Mouse (Mus musculus) neural tube, embryonic 11.5 days (tissue): Measurements from ENCODE around the gene Mfsd12. TPM values are rescaled to one million over a fixed set of nuclear protein-coding genes. Genes with fewer than 3 reads are reported as not detected.

Experiments
- ATAC-seq: fragments of 200-750 bp; cut with Nextera tagmentation; 2 replicates; pipeline ENCODE4 v1.8.0; 2017; ENCODE audit warnings: moderate number of reproducible peaks, mild to moderate bottlenecking, moderate TSS enrichment, moderate library complexity; ENCODE audit not compliant: insufficient read depth, low FRiP score, low TSS enrichment
- DNase-seq: peaks from one replicate; pipeline ENCODE4 v3.0.0-alpha.2; 2015; ENCODE audit warnings: low spot score
- H3K27ac ChIP-seq: fragments of 300-500 bp; sonication (generic); 2 replicates; pipeline ENCODE4 v1.5.1; 2014; ENCODE audit warnings: low read depth, mild to moderate bottlenecking, low read length
- H3K27me3 ChIP-seq: fragments of 300-500 bp; sonication (generic); 2 replicates; pipeline ENCODE4 v1.6.1; 2014; ENCODE audit warnings: mild to moderate bottlenecking, low read length, mixed read lengths; ENCODE audit not compliant: control insufficient read depth, insufficient read depth
- H3K36me3 ChIP-seq: fragments of 300-500 bp; sonication (generic); 2 replicates; pipeline ENCODE4 v1.6.1; 2014; ENCODE audit warnings: mild to moderate bottlenecking, low read length, moderate library complexity, mixed read lengths; ENCODE audit not compliant: control insufficient read depth, insufficient read depth
- H3K4me1 ChIP-seq: fragments of 300-500 bp; sonication (generic); 2 replicates; pipeline ENCODE4 v1.6.1; 2014; ENCODE audit warnings: low read length, mixed read lengths; ENCODE audit not compliant: control insufficient read depth, insufficient read depth
- H3K4me2 ChIP-seq: fragments of 300-500 bp; sonication (generic); 2 replicates; pipeline ENCODE4 v1.6.1; 2014; ENCODE audit warnings: low read depth, mild to moderate bottlenecking, moderate library complexity
- H3K4me3 ChIP-seq: fragments of 300-500 bp; sonication (generic); 2 replicates; pipeline ENCODE4 v1.5.1; 2014; ENCODE audit warnings: low read depth, low read length
- H3K9ac ChIP-seq: fragments of 300-500 bp; sonication (generic); 2 replicates; pipeline ENCODE4 v1.6.1; 2014; ENCODE audit warnings: mild to moderate bottlenecking, low read length
- H3K9me3 ChIP-seq: fragments of 300-500 bp; sonication (generic); 2 replicates; pipeline ENCODE4 v1.6.1; 2016; ENCODE audit warnings: low read length; ENCODE audit not compliant: control insufficient read depth
- WGBS: fragments of 180-500 bp; shearing (Covaris S2); extraction: QIAGEN DNeasy Blood & Tissue Kit; methylation state at CpG from one replicate; pipeline ENCODE4 v1.1.7; 2014; 5-methylcytosine and 5-hydroxymethylcytosine counted together
- polyA plus RNA-seq: library from polyadenylated mRNA; unstranded; fragments of >200 nt; fragmentation: Nextera tagmentation; extraction: Ambion mirVana; gene quantifications from 2 replicates; pipeline ENCODE4 v1.2.1, GENCODE M21; 2014

Gene Mfsd12
- 5.3 and 5.7 TPM in 2 replicates for polyA plus RNA-seq

- 2% methylated on average over 77 of the region's 79 CpGs for WGBS
- no peaks in the 10 kb centered on the region for H3K36me3 ChIP-seq
Observed at GRCm38 (mm10) chr10:81356991-81357844, at the start of gene Mfsd12. TSS of gene Mfsd12 (plus strand) at chr10:81357491.

GRCm38 (mm10) chr10:81309571-81309970 is 47.7 kb upstream of the Mfsd12 start:
- H3K4me3 ChIP-seq: no peak overlapping the region
- H3K27ac ChIP-seq: no peak overlapping the region
- no peak overlapping the region for H3K4me2 ChIP-seq
- H3K9me3 ChIP-seq: no peaks in the 10 kb centered on the region
- H3K36me3 ChIP-seq: peaks cover 47% of the 10 kb centered on the region
- 95% methylated on average over 5 of the region's 5 CpGs for WGBS
- no peak overlapping the region for H3K9ac ChIP-seq
- DNase-seq: no peak
- H3K4me1 ChIP-seq: no peaks in the 10 kb centered on the region
- no peaks in the 10 kb centered on the region for H3K27me3 ChIP-seq
- no peak for ATAC-seq

More at GRCm38 (mm10) chr10:81356991-81357844, at the start of gene Mfsd12:
- no peaks in the 10 kb centered on the region for H3K9me3 ChIP-seq
- peak within 1 kb of the TSS; percentile 80 for H3K9ac ChIP-seq
- DNase-seq (peak; percentile 91), ATAC-seq (peak; percentile 87)
- H3K27me3 ChIP-seq: no peaks in the 10 kb centered on the region
- peak within 1 kb of the TSS; percentile 67 for H3K4me3 ChIP-seq
- peak within 1 kb of the TSS; percentile 99 for H3K4me2 ChIP-seq
- H3K4me1 ChIP-seq: peaks cover 16% of the 10 kb centered on the region
- H3K27ac ChIP-seq: 0 out of 2 replicates have a peak within 1 kb of the TSS, but pooled peaks have one; percentile 10

DNA sequence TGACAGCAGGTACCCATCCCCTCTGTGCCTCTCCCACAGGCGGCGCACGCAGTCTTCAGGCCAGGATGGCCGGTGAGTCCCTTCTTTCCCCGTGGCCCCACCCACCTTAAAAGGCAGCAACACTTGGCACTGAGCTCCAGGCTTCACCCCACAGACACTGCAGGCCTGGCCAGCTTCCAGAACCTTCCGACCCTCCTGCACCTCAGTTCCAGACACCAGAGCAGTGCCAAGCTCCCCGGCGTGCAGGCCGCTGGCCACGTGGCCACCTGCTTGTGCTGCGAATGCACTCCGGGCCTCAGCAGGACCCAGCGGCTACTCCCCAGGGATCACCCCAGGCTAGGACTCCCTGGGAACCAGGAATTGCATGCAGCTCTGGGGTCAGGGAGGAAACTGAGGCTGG is 43.7 kb upstream of the Mfsd12 start:
- Histone ChIP-seq H3K9me3 (no peaks in the 10 kb centered on the region), H3K4me2 (no peak overlapping the region), H3K36me3 (peaks cover 35% of the 10 kb centered on the region), H3K9ac (no peak overlapping the region), H3K27ac (no peak overlapping the region), H3K27me3 (no peaks in the 10 kb centered on the region), H3K4me3 (no peak overlapping the region), H3K4me1 (0 out of 2 replicates have a peak, but pooled peaks cover 5% of the 10 kb centered on the region)
- ATAC-seq (no peak), DNase-seq (no peak)
- 97% methylated on average over 13 of the region's 13 CpGs for WGBS

GRCm38 (mm10) chr10:81314201-81314600 is 43.1 kb upstream of the Mfsd12 start:
- no peaks in the 10 kb centered on the region for H3K27me3 ChIP-seq
- H3K4me3 ChIP-seq: no peak overlapping the region
- 79% methylated on average over 7 of the region's 7 CpGs for WGBS
- peaks cover 6% of the 10 kb centered on the region for H3K4me1 ChIP-seq
- no peak overlapping the region for H3K9ac ChIP-seq
- H3K9me3 ChIP-seq: no peaks in the 10 kb centered on the region
- H3K36me3 ChIP-seq: peaks cover 29% of the 10 kb centered on the region
- ATAC-seq: no peak
- no peak for DNase-seq
- H3K27ac ChIP-seq: no peak overlapping the region
- H3K4me2 ChIP-seq: no peak overlapping the region

DNA sequence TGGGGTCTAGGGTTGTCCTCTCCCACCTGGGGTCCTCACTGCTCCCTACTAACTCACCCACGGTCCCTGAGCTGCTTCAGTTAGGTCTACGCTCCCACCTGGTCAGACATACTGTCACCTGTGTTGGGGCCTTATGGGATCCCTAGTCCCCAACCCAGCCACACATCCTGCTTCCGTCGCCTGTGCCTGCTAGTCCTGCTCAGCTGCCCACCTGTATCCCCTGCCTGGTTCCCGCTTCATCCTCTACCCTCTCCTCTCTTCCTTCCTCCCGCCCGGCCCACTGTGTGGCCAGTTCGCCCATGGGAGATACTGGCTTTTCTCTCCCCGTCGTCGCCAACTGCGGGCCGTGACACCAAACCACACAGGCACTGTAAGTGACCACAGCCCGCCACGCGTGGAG is 41.7 kb upstream of the Mfsd12 start:
- 91% methylated on average over 16 of the region's 16 CpGs for WGBS
- no peak for ATAC-seq

DNA sequence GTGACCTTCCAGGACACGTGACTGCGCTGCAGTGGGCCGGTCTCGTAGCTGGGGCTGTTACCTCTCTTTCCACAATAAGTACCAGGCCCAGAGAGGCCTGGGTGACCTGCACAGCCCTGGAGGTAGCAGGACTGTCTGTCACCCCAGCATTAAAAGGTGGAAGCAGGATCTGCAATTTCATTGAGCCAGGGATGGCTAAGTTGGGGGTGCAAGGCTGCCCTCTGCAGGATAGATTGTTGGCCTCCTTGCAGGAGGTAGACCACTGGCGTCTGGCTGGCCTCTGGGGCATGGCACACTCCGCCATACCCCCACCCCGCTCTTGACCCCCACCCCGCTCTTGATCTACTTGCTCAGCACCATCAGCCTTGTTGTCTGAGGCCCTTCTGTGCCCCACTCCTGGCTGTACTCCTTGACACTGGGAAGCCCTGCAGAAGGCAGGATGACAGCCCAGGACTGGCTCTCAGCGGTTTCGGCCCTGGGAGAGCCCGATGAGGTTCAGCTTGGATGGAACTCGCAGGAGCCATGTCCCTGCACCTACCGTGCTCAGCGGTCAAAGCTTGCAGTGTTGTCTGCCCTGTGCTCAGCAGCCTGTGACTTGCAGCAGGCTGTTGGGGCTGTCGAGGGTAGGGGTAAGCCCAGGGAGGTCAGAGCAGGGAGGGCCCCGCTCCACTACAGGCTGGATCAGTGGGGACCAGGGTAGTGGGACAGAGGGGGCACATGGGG is 40.8 kb upstream of the Mfsd12 start:
- ATAC-seq (no peak), DNase-seq (peak; percentile 45)
- H3K4me2 ChIP-seq: peak overlapping the region; percentile 26
- 49% methylated on average over 16 of the region's 16 CpGs for WGBS
- H3K9ac ChIP-seq: no peak overlapping the region
- H3K27me3 ChIP-seq: no peaks in the 10 kb centered on the region
- peaks cover 14% of the 10 kb centered on the region for H3K36me3 ChIP-seq
- peaks cover 13% of the 10 kb centered on the region for H3K4me1 ChIP-seq
- H3K27ac ChIP-seq: no peak overlapping the region
- H3K4me3 ChIP-seq: no peak overlapping the region
- no peaks in the 10 kb centered on the region for H3K9me3 ChIP-seq

More for the DNA sequence above, 41.7 kb upstream of the Mfsd12 start:
- Histone ChIP-seq H3K4me2 (no peak overlapping the region), H3K36me3 (peaks cover 18% of the 10 kb centered on the region), H3K27ac (no peak overlapping the region), H3K4me1 (peaks cover 13% of the 10 kb centered on the region), H3K9me3 (no peaks in the 10 kb centered on the region), H3K27me3 (no peaks in the 10 kb centered on the region), H3K9ac (no peak overlapping the region), H3K4me3 (no peak overlapping the region)
- DNase-seq: no peak

DNA sequence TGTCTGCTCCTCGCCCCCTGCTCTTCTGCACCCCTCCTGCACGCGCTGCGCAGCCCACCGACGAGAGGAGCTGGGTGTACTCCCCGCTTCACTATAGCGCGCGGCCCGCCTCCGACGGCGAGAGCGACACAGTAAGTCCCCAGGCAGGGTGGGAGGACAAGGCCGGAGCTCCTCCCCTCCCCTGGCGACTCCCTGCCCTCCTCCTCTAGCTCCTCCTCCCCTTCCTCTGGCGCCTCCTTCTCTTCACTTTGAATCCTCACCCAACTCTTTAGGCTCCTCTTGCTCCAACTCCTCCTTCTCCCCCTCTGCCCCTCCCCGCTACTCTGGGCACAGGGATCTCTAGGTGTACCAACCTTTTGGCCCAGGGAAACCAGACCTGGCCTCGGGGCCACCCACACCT is 40.0 kb upstream of the Mfsd12 start:
- H3K36me3 ChIP-seq: peaks cover 14% of the 10 kb centered on the region
- H3K27ac ChIP-seq: no peak overlapping the region
- no peak for DNase-seq
- H3K9ac ChIP-seq: no peak overlapping the region
- ATAC-seq: no peak
- 10% methylated on average over 19 of the region's 20 CpGs for WGBS
- no peaks in the 10 kb centered on the region for H3K27me3 ChIP-seq
- no peak overlapping the region for H3K4me3 ChIP-seq
- H3K4me1 ChIP-seq: peaks cover 18% of the 10 kb centered on the region
- peak overlapping the region; percentile 26; the same call in 1 of the 2 replicates for H3K4me2 ChIP-seq
- no peaks in the 10 kb centered on the region for H3K9me3 ChIP-seq

- peaks cover 18% of the 10 kb centered on the region for H3K36me3 ChIP-seq
- no peaks in the 10 kb centered on the region for H3K9me3 ChIP-seq
- H3K4me1 ChIP-seq: peaks cover 18% of the 10 kb centered on the region
- DNase-seq (no peak), ATAC-seq (no peak)
- 0 out of 2 replicates have a peak overlapping the region, but pooled peaks have one; percentile 41 for H3K9ac ChIP-seq
- H3K27ac ChIP-seq: no peak overlapping the region
- H3K4me2 ChIP-seq: peak overlapping the region; percentile 77
- H3K4me3 ChIP-seq: 0 out of 2 replicates have a peak overlapping the region, but pooled peaks have one; percentile 6
- 93% methylated on average over 13 of the region's 13 CpGs for WGBS
- H3K27me3 ChIP-seq: no peaks in the 10 kb centered on the region
Observed at GRCm38 (mm10) chr10:81318589-81319329, 38.5 kb upstream of the Mfsd12 start.
